Mouse (Mus musculus) ES-E14 (cell line): ENCODE data around the gene Sh3d19.

Source experiments
- CHD2 ChIP-seq: IDR thresholded peaks from 2 replicates; pipeline ENCODE4 v1.6.1; 2014; ENCODE audit warnings: mild to moderate bottlenecking, low read depth, low read length, inconsistent platforms
- MAFK ChIP-seq: IDR thresholded peaks from 2 replicates; pipeline ENCODE4 v1.6.1; 2014; ENCODE audit warnings: mild to moderate bottlenecking, low read depth, low read length, inconsistent platforms; ENCODE audit not compliant: insufficient read depth

- TF ChIP-seq CHD2 (no peak), MAFK (no peak)
These were observed 172.4 kb downstream of the Sh3d19 start for GRCm38 (mm10) chr3:86143343-86143742.
